Mouse (Mus musculus) brain, embryonic 14.5 days (tissue): Measurements from ENCODE around the gene Gm14226. TPM values are rescaled to one million over a fixed set of nuclear protein-coding genes. Genes with fewer than 3 reads are reported as not detected.
A peak's percentile ranks its signal among the peaks of the same experiment; 100 is the strongest.
"Not testable (repeated sequence)": the region's sequence is repeated elsewhere in the genome, so short reads cannot be mapped to it uniquely, and the experiment has no call there.

ENCODE experiments used
- DNase-seq: peaks from one replicate; pipeline ENCODE4 v3.0.0-alpha.2; 2011; ENCODE audit warnings: low read depth
- CTCF ChIP-seq: fragments of 200-500 bp; IDR thresholded peaks from 2 replicates; pipeline ENCODE4 v1.5.1; 2012; ENCODE audit warnings: inconsistent platforms, mild to moderate bottlenecking, moderate library complexity, borderline replicate concordance; ENCODE audit not compliant: insufficient read depth, insufficient read length; ENCODE audit errors: extremely low read depth
- POLR2A ChIP-seq: fragments of 200-500 bp; IDR thresholded peaks from 2 replicates; pipeline ENCODE4 v1.6.1; 2012; ENCODE audit warnings: mild to moderate bottlenecking, inconsistent platforms, borderline replicate concordance; ENCODE audit not compliant: poor library complexity, insufficient read depth, insufficient read length, severe bottlenecking; ENCODE audit errors: extremely low read depth
- polyA plus RNA-seq: library from polyadenylated mRNA; depleted of rRNA; stranded (reverse); fragments of >200 nt; gene quantifications from 2 replicates; pipeline ENCODE4 v1.2.3, GENCODE M21; 2012; rRNA removed

Gm14226 gene
- 0.15 and 0.24 TPM in 2 replicates for polyA plus RNA-seq

GRCm38 (mm10) chr2:155018251-155018755 is at the start of gene Gm14226:
TSS of gene Gm14226 (plus strand) at chr2:155018266.
- DNase-seq = peak; percentile 7

GRCm38 (mm10) chr2:154969740-154970397 is 48.2 kb upstream of the Gm14226 start:
- not testable (repeated sequence) for DNase-seq

DNA sequence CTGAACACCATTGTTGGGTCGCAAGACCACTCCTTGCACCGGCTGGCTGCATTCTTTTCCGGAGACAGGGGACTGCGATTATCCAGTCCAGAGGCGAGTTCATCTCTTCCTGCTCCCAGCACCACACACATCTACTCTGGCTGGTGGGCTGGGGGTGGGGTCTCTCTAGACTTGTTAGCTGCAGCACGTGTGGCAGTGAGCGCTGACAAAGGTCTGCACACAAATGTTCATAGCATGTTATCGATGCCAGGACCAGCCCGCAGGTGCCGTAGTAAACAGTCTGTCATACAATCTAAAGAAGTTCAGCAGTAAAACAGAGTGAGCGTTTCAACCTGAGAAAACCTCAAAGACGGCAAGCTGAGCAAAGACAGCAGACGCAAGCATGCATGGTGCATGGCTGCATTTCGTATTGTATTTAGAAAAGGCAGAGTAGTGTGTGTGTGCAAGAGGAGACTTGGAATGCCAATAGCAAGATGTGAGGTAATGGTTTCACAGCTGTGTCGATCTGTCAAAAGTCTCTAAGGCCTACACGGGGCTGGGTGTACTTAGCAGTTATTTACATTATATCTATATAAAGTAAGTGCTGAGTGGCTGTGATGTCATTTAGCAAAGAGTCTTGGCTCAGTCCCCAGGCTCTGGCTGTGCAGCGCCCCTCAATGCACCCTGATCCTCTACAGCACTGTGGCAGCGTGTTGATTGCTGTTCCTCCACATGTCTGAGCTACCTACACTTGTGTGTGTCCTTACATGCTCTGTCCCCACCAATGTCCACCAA is 46.0 kb upstream of the Gm14226 start:
- peak; percentile 35 for DNase-seq
- TF ChIP-seq CTCF = no peak
- TF ChIP-seq POLR2A = no peak

DNA sequence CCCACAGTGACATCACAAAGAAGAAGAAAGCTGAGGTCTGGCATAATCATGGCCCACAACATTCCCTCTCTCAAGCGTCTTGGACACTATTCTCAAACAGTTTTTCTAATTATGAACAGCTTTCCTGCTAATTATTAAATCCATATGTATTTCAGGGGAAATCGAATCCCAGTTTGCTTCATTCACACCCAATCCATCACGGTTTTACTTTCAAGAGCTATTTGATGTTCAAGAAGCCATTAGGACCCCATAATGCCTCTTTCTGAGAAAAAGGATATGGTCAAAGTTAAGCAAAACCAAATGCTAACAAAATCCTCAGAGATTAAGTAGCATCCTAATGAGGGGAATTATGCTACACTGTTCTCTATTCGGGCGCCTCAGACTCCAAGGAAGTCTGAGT is 45.1 kb upstream of the Gm14226 start:
- no peak for TF ChIP-seq POLR2A
- TF ChIP-seq CTCF = no peak

DNA sequence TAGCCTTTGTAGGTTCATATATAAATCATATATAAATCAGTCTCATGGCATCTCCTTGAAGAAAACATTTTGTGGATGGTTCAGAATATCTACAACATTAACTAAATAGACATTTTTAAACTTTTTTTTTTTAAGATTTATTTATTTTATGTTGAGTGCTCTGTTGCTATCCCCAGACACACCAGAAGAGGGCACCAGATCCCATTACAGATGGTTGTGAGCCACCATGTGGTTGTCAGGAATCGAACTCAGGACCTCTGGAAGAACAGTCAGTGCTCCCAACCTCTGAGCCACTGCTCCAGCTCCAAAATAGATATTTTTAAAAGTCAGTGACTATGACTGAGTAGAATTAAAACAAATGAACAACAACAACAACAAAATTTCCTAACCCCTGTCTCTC is 31.5 kb upstream of the Gm14226 start:
- DNase-seq = no peak

More for the DNA sequence above, 45.1 kb upstream of the Gm14226 start:
- no peak for DNase-seq

DNA sequence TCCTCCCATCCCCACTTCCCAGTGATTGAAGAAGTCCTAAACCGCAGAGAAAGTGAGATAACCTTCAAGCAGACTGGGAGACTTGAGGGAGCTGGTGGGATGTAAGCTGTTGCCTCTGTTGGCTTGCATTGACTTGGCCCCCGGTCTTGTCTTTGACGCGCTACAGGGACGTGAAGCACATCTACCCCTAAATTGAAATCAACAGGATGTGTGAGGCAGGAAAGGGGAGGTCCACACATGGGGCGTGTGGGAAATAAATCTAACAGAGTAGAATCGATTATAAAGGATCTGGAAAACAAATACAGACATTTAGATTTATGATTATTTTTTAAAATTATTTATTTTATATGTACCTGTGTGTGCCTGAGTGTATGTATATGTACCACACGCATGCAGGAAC is 26.7 kb upstream of the Gm14226 start:
- TF ChIP-seq CTCF (no peak), POLR2A (no peak)
- no peak for DNase-seq

More for the DNA sequence above, 31.5 kb upstream of the Gm14226 start:
- TF ChIP-seq CTCF (peak; percentile 28; the same call in 1 of the 2 replicates), POLR2A (no peak)

DNA sequence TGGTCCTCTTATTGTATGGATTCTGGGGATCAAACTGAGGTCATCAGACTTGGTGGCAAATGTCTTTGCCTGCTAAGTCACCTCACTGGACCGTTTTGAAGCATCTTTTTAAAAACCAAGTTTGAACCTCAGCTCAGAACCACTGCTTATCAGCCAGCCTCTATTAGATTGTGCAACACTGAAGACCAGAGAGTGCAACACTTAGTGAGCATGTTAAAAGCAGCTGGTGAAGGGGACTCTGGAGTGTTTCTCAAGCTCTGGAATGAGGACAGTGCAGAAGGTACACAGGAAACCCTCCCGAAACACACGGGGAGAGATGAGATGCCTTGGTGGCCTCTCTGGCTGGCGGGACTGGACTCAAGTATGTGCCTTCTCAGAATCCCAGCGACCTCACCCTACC is 26.0 kb upstream of the Gm14226 start:
- TF ChIP-seq CTCF (no peak), POLR2A (no peak)
- DNase-seq = no peak

DNA sequence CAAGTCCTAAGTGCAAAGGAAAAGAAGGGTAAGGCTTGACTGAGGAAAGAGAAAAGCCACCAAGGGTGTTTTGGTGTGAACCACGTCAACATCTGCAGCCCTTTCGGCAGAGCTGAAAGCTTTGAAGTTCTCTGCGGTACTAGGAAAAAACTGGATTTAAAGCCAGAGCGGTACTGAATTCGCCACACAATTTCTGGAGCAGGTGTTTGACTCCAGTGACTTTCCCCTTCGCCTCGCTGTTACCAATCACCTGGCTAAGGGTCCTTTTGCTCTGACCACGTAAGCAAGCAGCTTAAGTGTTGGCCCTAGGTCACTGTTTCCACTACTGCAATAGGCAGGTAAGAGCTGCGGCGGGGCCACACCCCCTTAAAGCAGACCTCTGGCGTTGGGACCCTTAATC is 12.6 kb upstream of the Gm14226 start:
- TF ChIP-seq POLR2A = no peak
- no peak for TF ChIP-seq CTCF
- DNase-seq = no peak

- TF ChIP-seq POLR2A = no peak
- TF ChIP-seq CTCF = no peak
- no peak for DNase-seq
Measured at GRCm38 (mm10) chr2:155011086-155011656, 6.9 kb upstream of the Gm14226 start.

GRCm38 (mm10) chr2:155012991-155013390 is 5.1 kb upstream of the Gm14226 start:
- DNase-seq = no peak

DNA sequence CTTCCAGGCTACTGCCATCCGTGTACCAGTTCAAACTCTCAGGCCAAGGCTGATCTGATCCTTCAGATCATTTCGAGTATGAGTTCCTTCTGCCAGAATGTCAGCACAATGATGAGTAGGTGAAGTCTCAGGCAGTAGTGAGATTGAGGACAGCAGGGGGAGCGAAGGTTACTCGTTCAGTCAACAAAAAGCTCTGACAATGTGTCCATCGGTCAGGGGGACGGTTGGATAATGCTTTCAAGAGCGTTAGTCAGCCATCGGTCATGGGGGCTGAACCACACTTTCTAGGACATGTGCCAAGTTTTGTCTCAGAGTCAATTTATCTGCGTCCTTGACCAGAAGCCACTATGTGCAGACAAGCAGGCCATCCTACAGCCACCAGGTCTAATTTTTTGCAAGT is 1.3 kb upstream of the Gm14226 start:
- DNase-seq = not testable (repeated sequence)

More at GRCm38 (mm10) chr2:155012991-155013390, 5.1 kb upstream of the Gm14226 start:
- TF ChIP-seq POLR2A (no peak), CTCF (no peak)

DNA sequence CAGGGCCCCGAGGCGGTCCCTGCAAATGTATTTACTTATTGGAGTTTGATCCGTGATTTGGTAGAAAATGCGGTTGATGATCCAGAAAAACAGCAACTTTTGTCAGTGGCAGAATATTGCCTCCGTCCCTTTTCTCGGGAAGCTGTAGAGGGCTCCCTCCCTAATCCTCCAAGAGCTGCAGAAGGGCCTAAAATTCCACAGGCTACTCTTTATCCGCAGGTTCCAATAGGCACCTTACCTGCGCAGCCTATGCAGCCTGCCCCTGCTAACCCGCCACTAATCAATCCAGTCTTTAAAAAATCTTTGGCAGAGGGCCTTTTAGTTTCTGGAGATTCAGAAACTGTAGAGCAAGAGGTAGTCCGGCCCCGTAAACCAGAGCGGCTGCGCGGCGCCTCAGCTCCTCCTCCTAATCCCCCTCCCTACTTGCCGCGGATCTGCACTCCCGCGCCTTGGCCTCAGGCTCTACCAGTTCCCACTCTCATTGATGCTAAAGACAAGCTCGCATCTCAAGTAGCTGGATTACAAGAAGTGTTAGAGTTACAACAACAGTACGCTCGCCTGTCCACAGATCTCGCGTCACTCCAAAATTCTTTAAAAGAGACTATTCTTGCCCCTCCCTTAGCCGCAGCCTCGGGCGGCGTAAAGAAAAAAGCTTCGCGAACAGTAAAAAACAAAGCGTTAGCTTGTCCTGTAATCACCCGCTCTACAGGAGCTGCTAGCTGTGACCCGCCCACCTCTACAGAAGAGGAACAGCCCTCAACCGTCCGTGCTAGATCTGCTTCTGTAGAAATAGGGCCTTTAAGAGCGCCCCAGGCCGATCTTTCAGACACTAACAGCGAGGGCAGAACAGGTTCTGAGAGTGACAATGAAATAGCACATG is 936 bp downstream of the Gm14226 start:
- no peak for TF ChIP-seq CTCF
- TF ChIP-seq POLR2A = peak; percentile 42; the same call in 1 of the 2 replicates
- DNase-seq = peak; percentile 94
